Mouse (Mus musculus) adrenal gland, adult 18-20 months (tissue): ENCODE data around the gene Ubxn10. TPM values are rescaled to one million over a fixed set of nuclear protein-coding genes. Genes with fewer than 3 reads are reported as not detected.

Source experiments
- DNase-seq, 2 experiments: peaks; one replicate each; pipeline ENCODE4 v3.0.0; 2021 to 2022; ENCODE audit warnings: low spot score in 2 of 2
- long read RNA-seq, 2 experiments: library from polyadenylated mRNA; stranded (forward); transcript quantifications; one replicate each; pipeline ENCODE4 v2.0.0; 2021
- total RNA-seq, 2 experiments: library from RNA; stranded (reverse); gene quantifications; 1 replicate in 1 of 2; 2 replicates in 1 of 2; pipeline ENCODE4 v1.2.3; 2021

Ubxn10 gene
- under 1 TPM; 0.70 to 0.99 TPM for total RNA-seq
- long read RNA-seq, experiment 1 = 0 reads
- long read RNA-seq, experiment 2 = 0 reads

GRCm38 (mm10) chr4:138737031-138737430, at the start of gene Ubxn10:
Ubxn10 (minus strand) TSS chr4:138737167.
- no peak for DNase-seq

- DNase-seq = no peak
Observed at GRCm38 (mm10) chr4:138786141-138786540, 49.2 kb upstream of the Ubxn10 start.

GRCm38 (mm10) chr4:138785721-138786120, 48.8 kb upstream of the Ubxn10 start:
- DNase-seq = no peak

- peak in 1 of 2 experiments; percentile 7 for DNase-seq
Observed at GRCm38 (mm10) chr4:138782098-138782497, 45.1 kb upstream of the Ubxn10 start.

GRCm38 (mm10) chr4:138780300-138780699, 43.3 kb upstream of the Ubxn10 start:
- no peak for DNase-seq

GRCm38 (mm10) chr4:138777417-138778407, 40.7 kb upstream of the Ubxn10 start:
- DNase-seq = no peak

GRCm38 (mm10) chr4:138775435-138775834, 38.5 kb upstream of the Ubxn10 start, which contains the start of gene Pla2g2d:
Pla2g2d (plus strand) TSS chr4:138775735.
- DNase-seq = no peak

GRCm38 (mm10) chr4:138772386-138772785, 35.4 kb upstream of the Ubxn10 start:
- DNase-seq = no peak

GRCm38 (mm10) chr4:138771970-138772369, 35.0 kb upstream of the Ubxn10 start:
- DNase-seq = no peak

- DNase-seq = no peak
Observed at GRCm38 (mm10) chr4:138762266-138762665, 25.3 kb upstream of the Ubxn10 start.

GRCm38 (mm10) chr4:138757416-138757815, 20.4 kb upstream of the Ubxn10 start, which contains the start of gene Pla2g2f:
Pla2g2f (minus strand) TSS chr4:138757626.
- DNase-seq = peak in 1 of 2 experiments; percentile 29

GRCm38 (mm10) chr4:138755983-138756382, 19.0 kb upstream of the Ubxn10 start:
- DNase-seq = no peak

GRCm38 (mm10) chr4:138755439-138755838, 18.5 kb upstream of the Ubxn10 start:
- DNase-seq = no peak

GRCm38 (mm10) chr4:138754432-138754831, 17.5 kb upstream of the Ubxn10 start:
- DNase-seq = no peak

- no peak for DNase-seq
Observed at GRCm38 (mm10) chr4:138753608-138754007, 16.6 kb upstream of the Ubxn10 start.

GRCm38 (mm10) chr4:138752603-138753002, 15.6 kb upstream of the Ubxn10 start:
- DNase-seq = no peak

GRCm38 (mm10) chr4:138748369-138749072, 11.6 kb upstream of the Ubxn10 start:
- peak; percentile 38 to 41 for DNase-seq

GRCm38 (mm10) chr4:138747851-138748250, 10.9 kb upstream of the Ubxn10 start:
- no peak for DNase-seq

- DNase-seq = no peak
Observed at GRCm38 (mm10) chr4:138746866-138747265, 9.9 kb upstream of the Ubxn10 start.

- no peak for DNase-seq
Observed at GRCm38 (mm10) chr4:138745884-138746283, 8.9 kb upstream of the Ubxn10 start.

- DNase-seq = no peak
Observed at GRCm38 (mm10) chr4:138739136-138739851, 2.3 kb upstream of the Ubxn10 start.
